Mouse (Mus musculus): Measurements from ENCODE around the gene Nek9.

Nek9 gene

DNA sequence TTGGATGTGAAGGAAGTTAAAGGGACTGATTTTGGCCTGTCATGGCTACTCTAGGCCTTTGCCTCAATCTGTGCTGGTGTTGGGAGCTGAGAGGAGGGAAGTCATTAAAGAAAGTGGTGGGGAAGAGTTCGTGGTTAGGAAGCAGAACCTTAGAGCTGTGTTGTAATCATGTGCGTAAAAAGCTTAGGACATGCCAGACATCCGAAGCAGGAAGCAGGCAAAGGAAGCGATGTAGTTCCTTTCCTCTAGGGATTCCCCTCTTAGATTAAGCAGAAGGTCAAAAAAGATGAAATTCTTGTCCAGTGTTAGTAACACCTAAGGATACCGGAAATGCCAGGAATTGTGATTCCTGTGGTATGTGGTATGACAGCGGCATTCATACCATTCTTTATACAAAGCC lies 9.2 kb upstream of the Nek9 start:
- in situ Hi-C loops (cut with MboI; ENCODE audit: low sequenced_read_pairs) = loop anchor here (5.0 to 25.0 kb wide), 2 partner anchors 134 to 314 kb away; no protein-coding TSS in a partner anchor

GRCm38 (mm10) chr12:85347196-85347595 lies 8.0 kb upstream of the Nek9 start:
- in situ Hi-C loops (cut with MboI; ENCODE audit: low sequenced_read_pairs) = loop anchor here (5.0 to 25.0 kb wide), 2 partner anchors 135 to 315 kb away; no protein-coding TSS in a partner anchor

GRCm38 (mm10) chr12:85346374-85346773 lies 7.2 kb upstream of the Nek9 start:
- in situ Hi-C loops (cut with MboI; ENCODE audit: low sequenced_read_pairs) = loop anchor here (5.0 to 25.0 kb wide), 2 partner anchors 136 to 316 kb away; no protein-coding TSS in a partner anchor

DNA sequence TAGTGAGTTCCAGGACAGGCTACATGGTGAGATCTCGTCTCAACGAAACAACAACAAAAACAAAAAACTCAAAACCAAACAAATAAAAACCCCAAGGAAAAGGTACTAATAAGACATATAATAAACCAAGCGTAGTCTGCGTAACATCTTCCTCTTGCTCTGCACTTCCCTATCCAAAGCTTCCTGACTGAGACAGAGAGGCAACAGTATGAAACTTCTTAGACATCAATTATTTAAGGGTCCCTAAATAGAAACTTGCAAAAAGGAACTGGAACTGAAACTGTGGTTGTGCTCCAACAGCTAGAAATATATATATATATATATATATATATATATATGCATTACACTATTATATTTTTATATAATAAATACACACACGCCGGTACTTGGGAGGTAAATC lies 6.4 kb upstream of the Nek9 start:
- in situ Hi-C loops (cut with MboI; ENCODE audit: low sequenced_read_pairs) = loop anchor here (5.0 to 25.0 kb wide), 2 partner anchors 137 to 317 kb away; no protein-coding TSS in a partner anchor

GRCm38 (mm10) chr12:85344252-85344651 lies 5.1 kb upstream of the Nek9 start:
- in situ Hi-C loops (cut with MboI; ENCODE audit: low sequenced_read_pairs) = loop anchor here (25.0 kb wide), 1 partner anchor 318 kb away; no protein-coding TSS in a partner anchor

DNA sequence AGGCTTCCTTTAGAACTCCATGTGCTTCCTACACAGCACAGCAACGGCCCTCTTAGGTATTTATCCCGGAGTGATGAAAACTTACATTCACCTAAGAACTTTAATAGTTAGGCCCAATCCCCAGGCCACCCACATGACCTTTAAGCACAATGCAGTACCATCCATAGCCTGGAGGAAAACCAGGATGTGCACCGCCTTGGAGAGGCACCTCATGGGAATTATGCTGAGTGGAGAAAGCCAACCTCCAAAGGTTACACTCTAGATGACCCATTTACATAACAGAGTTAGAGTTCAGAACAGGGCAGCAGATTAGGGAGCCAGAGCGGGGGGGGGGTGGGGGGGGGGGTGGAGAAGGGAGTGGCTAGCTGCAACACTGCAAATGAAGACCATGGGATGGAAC lies 3.1 kb upstream of the Nek9 start:
- in situ Hi-C loops (cut with MboI; ENCODE audit: low sequenced_read_pairs) = loop anchor here (25.0 kb wide), 1 partner anchor 320 kb away; no protein-coding TSS in a partner anchor

DNA sequence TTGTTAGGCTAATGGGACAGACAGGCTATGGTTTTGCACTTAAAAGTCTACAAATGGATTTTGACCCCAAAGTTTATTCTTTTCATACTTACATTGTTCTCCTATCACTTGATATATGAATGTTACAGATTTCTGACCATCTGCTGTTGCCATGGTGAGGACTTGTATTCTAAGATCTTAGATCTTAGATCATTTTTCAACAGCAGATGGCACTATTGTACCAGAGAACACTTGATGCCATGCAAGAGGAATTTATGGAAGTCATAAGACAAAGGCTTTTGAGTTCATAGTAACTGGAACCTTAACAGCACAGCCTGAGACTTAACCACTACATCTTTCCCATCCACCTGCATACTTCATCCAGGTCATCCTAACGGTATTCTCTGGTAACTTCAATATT lies 2.0 kb upstream of the Nek9 start:
- in situ Hi-C loops (cut with MboI; ENCODE audit: low sequenced_read_pairs) = loop anchor here (25.0 kb wide), 1 partner anchor 321 kb away; no protein-coding TSS in a partner anchor

DNA sequence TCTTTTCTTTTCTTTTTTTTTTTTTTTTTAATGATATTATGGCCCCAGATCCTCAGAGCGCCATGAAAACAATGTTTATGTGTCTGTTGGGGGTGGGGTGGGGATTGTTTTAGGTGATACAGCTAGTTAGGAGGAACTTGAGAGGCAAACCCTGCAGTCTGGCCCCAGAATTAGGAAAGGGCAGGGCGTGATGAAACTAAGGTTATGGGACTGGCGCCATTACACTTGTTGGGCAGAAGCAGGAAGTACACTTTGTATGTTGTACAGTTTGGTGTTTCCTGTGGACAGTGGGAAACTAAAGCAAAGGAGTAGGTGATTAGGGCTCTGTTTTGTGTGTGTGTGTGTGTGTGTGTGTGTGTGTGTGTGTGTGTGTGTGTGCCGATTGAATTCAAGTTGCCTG lies 785 bp upstream of the Nek9 start:
- in situ Hi-C loops (cut with MboI; ENCODE audit: low sequenced_read_pairs) = loop anchor here (25.0 kb wide), 1 partner anchor 322 kb away; no protein-coding TSS in a partner anchor

DNA sequence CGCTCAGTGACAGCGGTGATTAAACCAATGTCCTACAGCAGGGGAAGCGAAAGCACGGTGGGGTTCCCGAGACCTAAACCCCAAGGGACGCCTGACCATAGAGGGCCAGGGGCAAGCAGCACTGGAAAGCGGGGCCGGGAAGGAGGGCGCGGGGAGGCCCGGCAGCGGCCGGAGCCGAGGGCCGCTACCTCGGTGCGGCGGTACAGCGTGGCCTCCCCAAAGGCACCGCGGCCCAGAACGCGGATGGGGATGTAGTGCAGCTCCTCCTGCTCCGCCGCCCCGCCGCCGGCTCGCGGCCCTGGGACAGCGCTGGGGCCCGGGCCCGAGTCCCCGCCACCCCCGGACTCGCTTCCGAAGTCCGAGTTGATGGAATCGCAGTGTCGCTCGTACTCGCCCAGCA lies 347 bp downstream of the Nek9 start:
- in situ Hi-C loops (cut with MboI; ENCODE audit: low sequenced_read_pairs) = loop anchor here (25.0 kb wide), 1 partner anchor 323 kb away; no protein-coding TSS in a partner anchor

GRCm38 (mm10) chr12:85337567-85338311 lies 1.4 kb downstream of the Nek9 start:
- in situ Hi-C loops (cut with MboI; ENCODE audit: low sequenced_read_pairs) = loop anchor here (25.0 kb wide), 1 partner anchor 325 kb away; no protein-coding TSS in a partner anchor

DNA sequence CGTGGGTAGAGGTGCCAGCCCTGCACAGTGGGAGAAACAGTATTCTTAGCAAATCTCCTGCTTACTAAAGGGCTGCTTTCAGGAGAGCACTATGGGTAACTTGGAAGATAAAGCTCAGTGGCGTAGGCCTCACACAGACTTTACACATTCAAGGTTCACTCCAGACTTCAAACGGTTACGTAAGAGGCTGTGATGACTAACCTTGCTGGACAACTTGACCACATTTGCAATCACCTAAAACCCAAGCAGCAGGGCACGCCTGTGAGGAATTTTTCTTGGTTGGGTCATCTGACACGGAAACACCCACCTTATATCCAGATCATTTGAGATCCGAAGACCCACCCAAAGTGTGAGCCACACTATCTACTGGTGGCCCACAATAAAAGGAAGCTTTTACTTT lies 9.0 kb downstream of the Nek9 start:
- in situ Hi-C loops (cut with MboI; ENCODE audit: low sequenced_read_pairs) = loop anchor here (25.0 kb wide), 1 partner anchor 332 kb away; no protein-coding TSS in a partner anchor

DNA sequence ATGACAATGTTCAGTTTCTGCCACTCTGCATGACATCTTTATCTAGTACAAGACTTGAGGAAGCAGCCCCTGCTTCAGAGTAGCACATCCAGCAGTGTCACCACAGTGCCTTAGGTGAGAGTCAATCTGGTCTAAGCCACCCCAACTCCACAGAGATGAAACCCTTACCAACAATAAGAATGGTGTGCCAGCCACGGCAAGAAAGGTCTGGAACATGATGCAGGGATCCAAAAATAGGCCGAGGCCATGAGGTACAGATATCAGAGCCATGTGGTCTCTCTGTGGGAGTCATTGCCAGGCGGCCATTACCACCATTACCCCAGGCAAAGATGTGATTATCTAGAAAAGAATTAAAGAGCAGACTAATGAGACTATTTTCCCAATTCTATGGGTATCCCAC lies 30.5 kb downstream of the Nek9 start:
- in situ Hi-C loops (cut with MboI; ENCODE audit: low sequenced_read_pairs) = no loop called here

- in situ Hi-C loops (cut with MboI; ENCODE audit: low sequenced_read_pairs) = no loop called here
Measured at GRCm38 (mm10) chr12:85305247-85305892, 33.8 kb downstream of the Nek9 start.

DNA sequence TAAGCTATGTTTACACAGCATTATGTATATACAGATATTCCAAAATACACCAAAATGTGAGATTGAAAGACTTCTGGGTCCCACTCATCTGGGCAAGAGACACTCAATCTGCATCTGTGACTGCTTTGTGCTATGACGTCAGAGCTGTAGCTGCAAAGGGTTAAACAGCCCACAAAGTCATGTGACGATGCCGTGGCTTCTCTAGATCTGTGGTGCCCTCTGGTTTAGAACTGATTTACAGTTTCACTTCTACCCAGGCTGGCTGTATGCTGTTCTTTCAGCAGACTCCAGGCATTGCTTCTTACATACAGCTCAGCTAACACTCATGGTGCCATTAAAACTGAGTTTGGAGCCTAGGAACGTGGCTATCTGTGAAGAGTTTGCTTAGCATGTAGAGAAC lies 34.4 kb downstream of the Nek9 start:
- in situ Hi-C loops (cut with MboI; ENCODE audit: low sequenced_read_pairs) = no loop called here

DNA sequence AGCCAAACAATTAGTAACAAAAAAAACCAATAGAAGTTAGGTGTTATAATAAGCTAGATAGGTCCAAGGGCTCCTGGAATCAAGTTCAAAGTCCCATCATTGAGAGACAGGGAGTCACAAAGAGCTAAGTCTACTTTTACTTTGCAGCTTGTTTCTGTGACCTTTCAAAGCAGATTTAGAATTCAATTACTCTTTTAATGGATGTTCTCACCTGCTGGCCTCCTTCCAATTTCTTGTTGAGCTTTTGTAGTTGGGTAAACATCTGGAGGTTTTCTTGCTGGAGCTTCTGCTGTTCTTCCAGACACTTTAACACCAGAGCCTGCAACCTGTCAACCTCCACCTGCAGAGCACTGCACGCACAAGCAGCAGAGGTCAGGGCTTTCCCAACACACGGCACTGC lies 35.9 kb downstream of the Nek9 start:
- in situ Hi-C loops (cut with MboI; ENCODE audit: low sequenced_read_pairs) = no loop called here

DNA sequence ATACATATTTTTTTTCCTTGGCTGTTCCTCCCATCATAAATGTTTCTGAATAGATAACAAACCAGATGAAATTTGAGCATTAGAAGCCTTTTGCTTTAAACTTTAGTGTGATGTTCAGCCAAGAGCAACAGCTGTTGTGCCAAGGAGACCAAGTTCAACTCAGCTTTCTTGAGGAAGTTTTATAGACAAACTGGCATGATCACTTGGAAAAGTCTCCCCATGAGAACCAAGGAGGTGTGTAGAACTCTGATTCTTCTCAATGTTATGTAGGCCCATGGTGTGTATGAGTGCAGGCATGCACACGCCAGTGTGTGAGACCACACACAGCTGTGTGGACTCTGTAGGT lies 40.4 kb downstream of the Nek9 start:
- in situ Hi-C loops (cut with MboI; ENCODE audit: low sequenced_read_pairs) = loop anchor here (10.0 kb wide), 1 partner anchor 144 kb away; the partner anchor contains the start of gene Rps6kl1

DNA sequence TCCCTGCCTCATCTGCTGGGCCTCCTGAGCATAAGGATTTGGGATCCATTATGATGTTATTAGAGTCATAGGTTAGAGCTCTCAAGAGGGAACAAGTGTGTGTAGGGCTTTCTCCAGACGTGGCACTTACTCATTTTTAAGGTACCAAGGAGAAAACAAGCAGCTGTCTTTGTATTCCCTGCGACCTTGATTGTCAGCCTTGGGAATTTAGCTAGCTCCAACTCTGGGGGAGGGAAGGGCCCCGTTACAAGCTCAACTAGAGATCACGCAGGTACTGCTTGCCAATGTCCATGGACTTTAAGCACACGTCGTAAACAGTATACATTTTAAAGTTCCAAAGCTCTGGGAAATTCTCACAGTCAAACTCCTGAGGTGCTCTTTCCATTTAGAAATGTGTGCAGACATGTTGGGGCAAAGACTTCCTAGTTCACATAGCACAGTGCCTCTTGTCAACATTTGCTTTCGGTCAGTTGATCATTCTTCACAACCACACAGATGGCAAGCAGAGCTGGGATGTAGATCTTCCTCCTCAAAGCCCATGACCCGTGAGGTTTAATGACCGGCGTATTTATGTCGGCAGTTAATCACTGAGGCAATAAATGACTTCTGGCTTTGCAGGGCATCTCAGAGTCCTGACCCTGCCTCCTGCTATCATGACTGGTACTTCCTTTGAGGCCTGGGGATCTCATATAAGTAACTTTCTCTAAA lies 40.9 kb downstream of the Nek9 start:
- in situ Hi-C loops (cut with MboI; ENCODE audit: low sequenced_read_pairs) = loop anchor here (10.0 kb wide), 1 partner anchor 143 kb away; the partner anchor contains the start of gene Rps6kl1

DNA sequence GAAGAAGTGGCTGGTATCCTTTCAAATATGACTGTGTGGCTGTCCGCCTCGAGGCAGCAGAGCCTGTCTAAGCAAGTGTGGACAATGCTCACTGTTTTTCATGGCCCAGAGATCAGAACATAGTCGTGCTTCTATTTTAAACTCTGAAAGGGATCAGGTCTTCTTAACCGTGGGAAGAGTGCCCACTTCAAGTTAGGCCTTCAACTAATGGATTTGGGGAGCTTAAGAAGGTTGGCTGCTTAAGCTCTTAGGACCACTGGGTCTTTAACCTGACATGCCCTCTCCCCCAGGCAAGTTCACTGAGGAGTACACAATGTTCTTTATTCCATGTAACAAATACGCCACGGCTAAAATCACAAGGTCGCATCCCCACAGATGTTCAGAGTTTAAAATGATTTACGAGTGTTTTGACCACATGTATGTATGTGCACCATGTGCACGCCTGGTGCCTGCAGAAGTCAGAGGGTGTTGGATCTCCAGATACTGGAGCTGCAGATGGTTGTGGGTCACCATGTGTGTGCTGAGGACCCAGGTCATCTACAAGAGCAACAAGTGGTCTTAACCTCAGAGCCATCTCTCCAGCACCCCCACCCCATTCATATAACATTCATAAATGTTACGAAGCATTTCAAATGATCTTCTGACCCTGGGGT lies 41.7 kb downstream of the Nek9 start:
- in situ Hi-C loops (cut with MboI; ENCODE audit: low sequenced_read_pairs) = loop anchor here (10.0 kb wide), 1 partner anchor 143 kb away; the partner anchor contains the start of gene Rps6kl1

DNA sequence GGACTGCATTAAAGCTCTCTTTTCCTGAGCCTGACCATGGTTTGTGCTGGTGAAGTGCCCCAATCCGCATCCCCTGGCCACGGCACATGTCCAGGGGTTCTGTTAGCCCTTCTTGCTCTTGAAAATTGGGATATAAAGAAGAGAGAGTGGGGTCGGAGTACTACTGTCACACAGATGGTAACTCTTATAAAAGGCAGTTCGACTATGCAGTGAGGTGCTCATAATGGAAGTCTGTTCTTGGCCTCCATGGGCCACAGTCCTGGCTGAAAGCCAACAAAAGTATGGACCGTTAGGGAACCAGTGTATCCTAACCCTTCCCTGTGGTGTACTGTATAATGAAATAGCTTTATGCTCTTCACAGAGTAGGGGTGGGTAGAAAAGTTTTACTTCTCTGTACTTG lies 42.2 kb downstream of the Nek9 start:
- in situ Hi-C loops (cut with MboI; ENCODE audit: low sequenced_read_pairs) = loop anchor here (10.0 kb wide), 1 partner anchor 142 kb away; the partner anchor contains the start of gene Rps6kl1

GRCm38 (mm10) chr12:85295506-85295905 lies 43.7 kb downstream of the Nek9 start:
- in situ Hi-C loops (cut with MboI; ENCODE audit: low sequenced_read_pairs) = loop anchor here (10.0 kb wide), 1 partner anchor 141 kb away; the partner anchor contains the start of gene Rps6kl1
